Mouse (Mus musculus) embryonic facial prominence, embryonic 15.5 days (tissue): ENCODE data around the gene Slc5a2. TPM values are rescaled to one million over a fixed set of nuclear protein-coding genes. Genes with fewer than 3 reads are reported as not detected.

ENCODE experiments used
- ATAC-seq: fragments of 200-750 bp; cut with Nextera tagmentation; 2 replicates; pipeline ENCODE4 v1.8.0; 2017; ENCODE audit warnings: low read depth, moderate TSS enrichment; ENCODE audit not compliant: insufficient number of reproducible peaks, low FRiP score, low TSS enrichment
- H3K27ac ChIP-seq: fragments of 300-500 bp; sonication (generic); replicated peaks from 2 replicates; pipeline ENCODE4 v1.5.1; 2015; ENCODE audit warnings: mild to moderate bottlenecking, inconsistent platforms
- H3K27me3 ChIP-seq: fragments of 300-500 bp; sonication (generic); 2 replicates; pipeline ENCODE4 v1.6.1; 2015; ENCODE audit warnings: inconsistent platforms
- H3K36me3 ChIP-seq: fragments of 300-500 bp; sonication (generic); 2 replicates; pipeline ENCODE4 v1.6.1; 2015; ENCODE audit warnings: mild to moderate bottlenecking, inconsistent platforms
- H3K4me1 ChIP-seq: fragments of 300-500 bp; sonication (generic); 2 replicates; pipeline ENCODE4 v1.6.1; 2015; ENCODE audit warnings: inconsistent platforms
- H3K4me2 ChIP-seq: fragments of 300-500 bp; sonication (generic); replicated peaks from 2 replicates; pipeline ENCODE4 v1.6.1; 2015; ENCODE audit warnings: mild to moderate bottlenecking, inconsistent platforms
- H3K4me3 ChIP-seq: fragments of 300-500 bp; sonication (generic); replicated peaks from 2 replicates; pipeline ENCODE4 v1.5.1; 2015; ENCODE audit warnings: mild to moderate bottlenecking, inconsistent platforms
- H3K9ac ChIP-seq: fragments of 300-500 bp; sonication (generic); 2 replicates; pipeline ENCODE4 v1.6.1; 2015; ENCODE audit warnings: inconsistent platforms
- H3K9me3 ChIP-seq: fragments of 300-500 bp; sonication (generic); replicated peaks from 2 replicates; pipeline ENCODE4 v1.6.1; 2016; ENCODE audit warnings: inconsistent platforms
- WGBS: fragments of 180-500 bp; shearing (Covaris S2); methylation state at CpG from one replicate; pipeline ENCODE4 v1.1.7; 2015; 5-methylcytosine and 5-hydroxymethylcytosine counted together
- polyA plus RNA-seq: library from polyadenylated mRNA; unstranded; fragments of >200 nt; fragmentation: Nextera tagmentation; extraction: Ambion mirVana; gene quantifications from 2 replicates; pipeline ENCODE4 v1.2.1, GENCODE M21; 2015

Slc5a2 gene
- polyA plus RNA-seq, 1 experiment from 2014 or later, result not detected

- H3K9ac ChIP-seq, result no peak overlapping the region
- H3K4me1 ChIP-seq, result peaks cover 28% of the 10 kb centered on the region
- peak overlapping the region; percentile 39 for H3K4me2 ChIP-seq
- peaks cover 30% of the 10 kb centered on the region for H3K36me3 ChIP-seq
- no peaks in the 10 kb centered on the region for H3K9me3 ChIP-seq
- no peak for ATAC-seq
- no peaks in the 10 kb centered on the region for H3K27me3 ChIP-seq
- WGBS, result 13% methylated on average over 24 of the region's 24 CpGs
- H3K4me3 ChIP-seq, result peak overlapping the region; percentile 14; the same call in 1 of the 2 replicates
- no peak overlapping the region for H3K27ac ChIP-seq
Observed at GRCm38 (mm10) chr7:128252609-128253008, 12.8 kb upstream of the Slc5a2 start.

GRCm38 (mm10) chr7:128254978-128255377 lies 10.5 kb upstream of the Slc5a2 start:
- ATAC-seq, result no peak
- no peak overlapping the region for H3K9ac ChIP-seq
- no peak overlapping the region for H3K4me3 ChIP-seq
- no peak overlapping the region for H3K4me2 ChIP-seq
- WGBS, result 69% methylated on average over 2 of the region's 2 CpGs
- peaks cover 16% of the 10 kb centered on the region for H3K4me1 ChIP-seq
- peaks cover 25% of the 10 kb centered on the region for H3K36me3 ChIP-seq
- H3K9me3 ChIP-seq, result no peaks in the 10 kb centered on the region
- H3K27me3 ChIP-seq, result no peaks in the 10 kb centered on the region
- no peak overlapping the region for H3K27ac ChIP-seq

- H3K4me1 ChIP-seq, result peaks cover 16% of the 10 kb centered on the region
- H3K9me3 ChIP-seq, result no peaks in the 10 kb centered on the region
- no peaks in the 10 kb centered on the region for H3K27me3 ChIP-seq
- H3K9ac ChIP-seq, result no peak overlapping the region
- no peak overlapping the region for H3K4me3 ChIP-seq
- H3K27ac ChIP-seq, result no peak overlapping the region
- peaks cover 22% of the 10 kb centered on the region for H3K36me3 ChIP-seq
- no peak for ATAC-seq
- 88% methylated on average over 5 of the region's 5 CpGs for whole genome bisulfite sequencing
- H3K4me2 ChIP-seq, result no peak overlapping the region
Observed at GRCm38 (mm10) chr7:128255757-128256156, 9.7 kb upstream of the Slc5a2 start.

- peaks cover 15% of the 10 kb centered on the region for H3K4me1 ChIP-seq
- 39% methylated on average over 5 of the region's 5 CpGs for WGBS
- no peak for ATAC-seq
- H3K4me3 ChIP-seq, result no peak overlapping the region
- peaks cover 15% of the 10 kb centered on the region for H3K36me3 ChIP-seq
- H3K9me3 ChIP-seq, result no peaks in the 10 kb centered on the region
- no peaks in the 10 kb centered on the region for H3K27me3 ChIP-seq
- H3K9ac ChIP-seq, result no peak overlapping the region
- H3K27ac ChIP-seq, result no peak overlapping the region
- no peak overlapping the region for H3K4me2 ChIP-seq
Observed at GRCm38 (mm10) chr7:128256783-128257334, 8.6 kb upstream of the Slc5a2 start.

GRCm38 (mm10) chr7:128266056-128266455 lies 599 bp downstream of the Slc5a2 start:
- no peaks in the 10 kb centered on the region for H3K27me3 ChIP-seq
- no peak for ATAC-seq
- 79% methylated on average over 5 of the region's 5 CpGs for WGBS
- no peaks in the 10 kb centered on the region for H3K4me1 ChIP-seq
- no peak overlapping the region for H3K4me2 ChIP-seq
- no peak overlapping the region for H3K9ac ChIP-seq
- H3K4me3 ChIP-seq, result no peak overlapping the region
- no peak overlapping the region for H3K27ac ChIP-seq
- H3K9me3 ChIP-seq, result no peaks in the 10 kb centered on the region
- peaks cover under 1% of the 10 kb centered on the region; the same call in 1 of the 2 replicates for H3K36me3 ChIP-seq

- H3K4me3 ChIP-seq, result no peak overlapping the region
- ATAC-seq, result no peak
- no peak overlapping the region for H3K9ac ChIP-seq
- H3K4me1 ChIP-seq, result no peaks in the 10 kb centered on the region
- peaks cover 14% of the 10 kb centered on the region for H3K36me3 ChIP-seq
- H3K27me3 ChIP-seq, result no peaks in the 10 kb centered on the region
- H3K27ac ChIP-seq, result no peak overlapping the region
- WGBS, result 58% methylated on average over 13 of the region's 13 CpGs
- H3K4me2 ChIP-seq, result no peak overlapping the region
- H3K9me3 ChIP-seq, result no peaks in the 10 kb centered on the region
Observed at GRCm38 (mm10) chr7:128267391-128267790, 1.9 kb downstream of the Slc5a2 start.

- no peak for ATAC-seq
- Histone ChIP-seq H3K4me3 (no peak overlapping the region), H3K9me3 (no peaks in the 10 kb centered on the region), H3K4me1 (no peaks in the 10 kb centered on the region), H3K4me2 (no peak overlapping the region), H3K9ac (no peak overlapping the region), H3K27me3 (no peaks in the 10 kb centered on the region), H3K27ac (no peak overlapping the region), H3K36me3 (peaks cover 16% of the 10 kb centered on the region)
- WGBS, result 82% methylated on average over 7 of the region's 7 CpGs
Observed at GRCm38 (mm10) chr7:128267813-128268212, 2.4 kb downstream of the Slc5a2 start.

- Histone ChIP-seq H3K27me3 (no peaks in the 10 kb centered on the region), H3K9me3 (no peaks in the 10 kb centered on the region), H3K4me3 (no peak overlapping the region), H3K4me1 (no peaks in the 10 kb centered on the region), H3K27ac (no peak overlapping the region), H3K9ac (no peak overlapping the region), H3K4me2 (no peak overlapping the region), H3K36me3 (peaks cover 36% of the 10 kb centered on the region)
- no peak for ATAC-seq
- 56% methylated on average over 13 of the region's 13 CpGs for WGBS
Observed at GRCm38 (mm10) chr7:128270431-128270850, 5.0 kb downstream of the Slc5a2 start.

GRCm38 (mm10) chr7:128271496-128271895 lies 6.0 kb downstream of the Slc5a2 start:
- peaks cover 46% of the 10 kb centered on the region for H3K36me3 ChIP-seq
- no peak overlapping the region for H3K4me3 ChIP-seq

GRCm38 (mm10) chr7:128276051-128276450 lies 10.6 kb downstream of the Slc5a2 start:
- H3K27me3 ChIP-seq, result no peaks in the 10 kb centered on the region
- H3K36me3 ChIP-seq, result peaks cover 80% of the 10 kb centered on the region
- H3K9me3 ChIP-seq, result no peaks in the 10 kb centered on the region
- no peak for ATAC-seq
- no peaks in the 10 kb centered on the region for H3K4me1 ChIP-seq
- H3K4me2 ChIP-seq, result no peak overlapping the region
- WGBS, result 90% methylated on average over 6 of the region's 6 CpGs
- no peak overlapping the region for H3K27ac ChIP-seq
- no peak overlapping the region for H3K4me3 ChIP-seq
- no peak overlapping the region for H3K9ac ChIP-seq

More at GRCm38 (mm10) chr7:128271496-128271895, 6.0 kb downstream of the Slc5a2 start:
- no peak overlapping the region for H3K9ac ChIP-seq
- no peaks in the 10 kb centered on the region for H3K27me3 ChIP-seq
- H3K27ac ChIP-seq, result no peak overlapping the region
- no peak for ATAC-seq
- no peak overlapping the region for H3K4me2 ChIP-seq
- WGBS, result 96% methylated on average over 8 of the region's 9 CpGs
- no peaks in the 10 kb centered on the region for H3K4me1 ChIP-seq
- H3K9me3 ChIP-seq, result no peaks in the 10 kb centered on the region

- 88% methylated on average over 4 of the region's 4 CpGs for WGBS
- H3K4me3 ChIP-seq, result no peak overlapping the region
- no peaks in the 10 kb centered on the region for H3K4me1 ChIP-seq
- no peaks in the 10 kb centered on the region for H3K27me3 ChIP-seq
- no peak overlapping the region for H3K4me2 ChIP-seq
- no peak overlapping the region for H3K27ac ChIP-seq
- no peak for ATAC-seq
- no peaks in the 10 kb centered on the region for H3K9me3 ChIP-seq
- peaks cover 52% of the 10 kb centered on the region for H3K36me3 ChIP-seq
- H3K9ac ChIP-seq, result no peak overlapping the region
Observed at GRCm38 (mm10) chr7:128279750-128280149, 14.3 kb downstream of the Slc5a2 start.

GRCm38 (mm10) chr7:128281765-128282164 lies 16.3 kb downstream of the Slc5a2 start:
- H3K36me3 ChIP-seq, result peaks cover 50% of the 10 kb centered on the region; the same call in 1 of the 2 replicates
- no peak overlapping the region for H3K27ac ChIP-seq
- H3K27me3 ChIP-seq, result no peaks in the 10 kb centered on the region
- WGBS, result 91% methylated on average over 11 of the region's 11 CpGs
- H3K9me3 ChIP-seq, result no peaks in the 10 kb centered on the region
- no peaks in the 10 kb centered on the region for H3K4me1 ChIP-seq
- no peak overlapping the region for H3K4me3 ChIP-seq
- H3K4me2 ChIP-seq, result no peak overlapping the region
- no peak for ATAC-seq
- no peak overlapping the region for H3K9ac ChIP-seq
